Mouse (Mus musculus) neural tube, embryonic 10.5 days (tissue): ENCODE results near the gene Coq4.

Experiments
- DNase-seq: peaks from one replicate; pipeline ENCODE4 v3.0.0-alpha.2; 2017; ENCODE audit warnings: low spot score; ENCODE audit errors: extremely low spot score

Gene Coq4

GRCm38 (mm10) chr2:29845636-29846035 is 58.3 kb downstream of the Coq4 start:
- no peak for DNase-seq

GRCm38 (mm10) chr2:29846061-29846853 is 59.0 kb downstream of the Coq4 start:
- DNase-seq = peak; percentile 83

- DNase-seq = peak; percentile 33
Observed at GRCm38 (mm10) chr2:29846911-29847310, 59.6 kb downstream of the Coq4 start.
